Mouse (Mus musculus) liver, embryonic 14.5 days (tissue): Measurements from ENCODE around the gene Dpf3.

Experiments
- CTCF ChIP-seq: IDR thresholded peaks from 2 replicates; pipeline ENCODE4 v1.5.1; 2016; ENCODE audit warnings: antibody characterized with exemption, low read depth, control low read depth
- EP300 ChIP-seq: IDR thresholded peaks from 2 replicates; pipeline ENCODE4 v1.6.1; 2016; ENCODE audit warnings: antibody characterized with exemption, low read depth

DNA sequence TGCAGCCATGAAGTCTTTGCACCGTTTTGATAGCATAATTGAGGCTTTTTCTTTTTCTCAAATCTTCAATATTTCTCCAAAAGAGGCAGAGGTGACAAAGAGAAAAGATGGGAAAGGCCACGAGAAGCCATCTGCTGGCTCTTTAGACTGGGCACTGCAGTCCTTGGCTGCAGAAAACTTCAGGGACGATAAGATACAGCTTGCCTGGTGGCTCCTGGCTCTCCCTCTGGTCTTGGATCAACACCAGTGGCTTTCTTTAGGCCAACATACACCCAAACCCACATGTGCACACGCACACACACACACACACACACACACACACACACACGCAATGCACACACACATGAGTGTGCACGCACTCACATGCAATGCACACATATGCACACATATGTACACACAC, 278.7 kb downstream of the Dpf3 start:
- TF ChIP-seq EP300 (no peak), CTCF (no peak)
